Mouse (Mus musculus): ENCODE results near the gene Ntn5.

The Ntn5 gene

GRCm38 (mm10) chr7:45713881-45714520, 30.2 kb downstream of the Ntn5 start:
- no peak for DNase-seq

- DNase-seq = no peak
These were observed 30.8 kb downstream of the Ntn5 start for GRCm38 (mm10) chr7:45714630-45715089.

GRCm38 (mm10) chr7:45715090-45715708, 31.4 kb downstream of the Ntn5 start, which contains the start of gene Rpl18:
Rpl18 (plus strand) TSS chr7:45715457.
- DNase-seq = peak; percentile 96 to 99

GRCm38 (mm10) chr7:45715741-45716459, 32.1 kb downstream of the Ntn5 start:
- no peak for DNase-seq

GRCm38 (mm10) chr7:45716460-45716857, 32.6 kb downstream of the Ntn5 start:
- DNase-seq = no peak

GRCm38 (mm10) chr7:45716952-45717917, 33.4 kb downstream of the Ntn5 start:
- no peak for DNase-seq

GRCm38 (mm10) chr7:45717918-45718297, 34.1 kb downstream of the Ntn5 start, which contains the start of gene Sphk2:
Sphk2 (minus strand) TSS chr7:45718002.
- peak; percentile 98 to 99 for DNase-seq

- DNase-seq = no peak
These were observed 34.5 kb downstream of the Ntn5 start for GRCm38 (mm10) chr7:45718331-45718730.

- no peak for DNase-seq
These were observed 35.4 kb downstream of the Ntn5 start for GRCm38 (mm10) chr7:45719180-45719579.

GRCm38 (mm10) chr7:45719738-45720412, 36.1 kb downstream of the Ntn5 start:
- no peak for DNase-seq

GRCm38 (mm10) chr7:45720413-45721233, 36.8 kb downstream of the Ntn5 start, which contains the start of gene Fam83e:
Fam83e (plus strand) TSS chr7:45721212.
- DNase-seq = no peak

GRCm38 (mm10) chr7:45721234-45721571, 37.4 kb downstream of the Ntn5 start:
- DNase-seq = no peak

GRCm38 (mm10) chr7:45721642-45722347, 38.0 kb downstream of the Ntn5 start:
- DNase-seq = peak in 1 of 2 experiments; percentile 28

GRCm38 (mm10) chr7:45722348-45722713, 38.5 kb downstream of the Ntn5 start:
- DNase-seq = peak; percentile 42 to 55

GRCm38 (mm10) chr7:45723301-45723700, 39.5 kb downstream of the Ntn5 start:
- no peak for DNase-seq

GRCm38 (mm10) chr7:45723781-45724180, 40.0 kb downstream of the Ntn5 start:
- no peak for DNase-seq

- DNase-seq = no peak
These were observed 41.3 kb downstream of the Ntn5 start for GRCm38 (mm10) chr7:45725151-45725550.

- DNase-seq = no peak
These were observed 41.9 kb downstream of the Ntn5 start, which contains the start of gene Spaca4 for GRCm38 (mm10) chr7:45725713-45726112. Spaca4 (minus strand) TSS chr7:45725813.

GRCm38 (mm10) chr7:45726419-45726818, 42.6 kb downstream of the Ntn5 start:
- DNase-seq = no peak

- DNase-seq = no peak
These were observed 43.8 kb downstream of the Ntn5 start for GRCm38 (mm10) chr7:45727625-45728024.
